Mouse (Mus musculus): ENCODE measurements around the gene Msantd3. TPM values are rescaled to one million over a fixed set of nuclear protein-coding genes. Genes with fewer than 3 reads are reported as not detected.
A peak's percentile ranks its signal among the peaks of the same experiment; 100 is the strongest.

Gene Msantd3
- total RNA-seq, 4 experiments from 2014 or later: 13.6 to 16.6 (median 15.3) TPM

DNA sequence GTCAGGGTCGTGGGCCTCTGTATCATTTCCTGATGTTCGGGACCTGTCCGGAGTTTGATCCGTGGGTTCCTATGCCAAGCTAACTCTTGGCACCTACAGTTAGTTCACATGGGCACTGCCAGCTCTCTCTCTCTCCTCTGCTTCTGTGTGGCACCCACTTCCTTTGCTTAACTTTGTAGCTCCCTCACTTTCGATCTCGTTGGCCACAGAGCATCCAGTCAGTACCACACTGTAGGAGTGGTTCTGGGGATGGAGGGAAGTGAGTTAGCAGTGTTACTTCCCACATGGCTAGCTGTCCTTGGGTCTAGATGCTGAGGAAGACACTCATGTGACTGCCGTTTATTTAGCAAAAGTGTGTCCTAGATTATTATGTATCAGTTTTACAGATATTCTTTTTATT, 14.4 kb downstream of the Msantd3 start:
- DNase-seq (ENCODE audit: low spot score in 2 of 2): no peak

DNA sequence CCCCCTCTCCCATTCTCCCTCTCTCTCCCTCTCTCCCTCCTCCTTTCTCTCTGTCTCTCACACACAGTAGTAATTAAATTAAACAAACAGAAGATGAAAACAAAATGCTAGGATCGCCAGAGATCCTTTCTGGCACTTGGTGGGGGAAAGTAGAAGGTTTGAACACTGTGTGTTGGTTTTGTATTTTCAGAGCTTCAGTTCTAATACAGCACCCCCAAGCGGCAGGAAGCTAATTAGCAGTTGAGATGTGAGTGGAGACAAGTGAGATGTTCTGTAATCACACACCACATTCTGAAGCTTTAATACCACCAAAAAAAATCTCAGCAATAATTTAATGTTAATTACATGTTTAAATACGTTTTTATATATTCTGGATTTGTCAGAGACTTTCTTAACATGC, 16.0 kb downstream of the Msantd3 start:
- DNase-seq (ENCODE audit: low spot score in 2 of 2): no peak

DNA sequence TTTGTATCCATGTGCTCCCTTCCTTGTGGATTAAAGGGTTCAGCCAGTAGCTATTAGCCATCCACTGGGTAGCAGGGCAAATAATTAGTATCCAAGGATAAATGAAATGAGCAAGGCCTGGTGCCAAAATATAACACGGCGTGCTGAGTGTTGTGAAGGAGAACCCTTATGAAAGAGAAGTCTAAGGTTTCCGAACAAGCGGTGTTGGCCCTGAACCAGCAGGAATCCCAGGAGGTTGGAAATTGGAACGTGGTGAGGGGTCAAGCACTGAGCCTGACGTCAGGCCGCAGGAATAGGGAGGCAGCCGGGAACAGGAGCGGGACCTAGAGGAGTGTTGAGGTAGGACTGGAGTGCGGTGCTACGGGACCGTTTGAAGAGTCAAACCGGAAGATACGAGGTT, 19.9 kb downstream of the Msantd3 start:
- DNase-seq (ENCODE audit: low spot score in 2 of 2): peak in 1 of 2 experiments; percentile 14

GRCm38 (mm10) chr4:48561824-48562223, 22.1 kb downstream of the Msantd3 start:
- no peak for DNase-seq (ENCODE audit: low spot score in 2 of 2)

DNA sequence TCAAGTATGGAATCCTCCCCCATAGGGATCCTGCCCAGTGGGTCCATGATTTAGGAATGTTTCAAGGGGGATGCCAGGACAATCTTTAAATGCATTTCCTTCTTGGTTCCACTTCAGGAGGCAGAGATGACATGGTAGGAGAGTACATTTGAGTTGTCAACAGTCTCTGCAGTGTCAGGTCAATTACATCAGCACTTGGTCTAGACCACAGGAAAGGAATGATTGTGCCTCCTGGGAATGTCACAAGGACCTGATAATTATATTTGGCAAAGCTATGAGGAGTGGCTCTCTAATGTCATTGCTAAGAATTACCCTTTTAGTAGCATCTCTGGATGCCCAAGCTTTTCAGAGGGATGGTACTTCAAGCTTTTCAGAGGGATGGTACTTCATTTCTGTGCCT, 25.2 kb downstream of the Msantd3 start:
- no peak for DNase-seq (ENCODE audit: low spot score in 2 of 2)

DNA sequence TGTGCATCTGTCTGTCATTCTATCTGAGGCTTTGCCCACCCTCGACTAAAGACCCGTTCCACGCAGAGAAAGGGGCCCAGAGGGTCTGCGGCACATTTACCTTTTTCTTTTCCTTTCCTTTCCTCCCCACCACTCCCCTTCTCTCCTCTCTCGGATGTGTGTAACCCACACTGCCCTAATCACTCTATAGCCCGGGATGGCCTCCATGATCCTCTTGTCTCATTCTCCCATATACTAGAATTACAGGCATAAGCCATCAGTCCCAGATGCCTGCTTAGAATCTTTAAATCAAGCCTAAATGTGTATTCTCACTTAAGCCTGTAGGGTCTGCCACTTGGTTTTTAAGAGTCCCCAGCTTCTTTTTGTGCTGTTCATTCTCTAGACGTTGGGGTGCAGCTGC, 36.6 kb downstream of the Msantd3 start:
- DNase-seq (ENCODE audit: low spot score in 2 of 2): no peak

DNA sequence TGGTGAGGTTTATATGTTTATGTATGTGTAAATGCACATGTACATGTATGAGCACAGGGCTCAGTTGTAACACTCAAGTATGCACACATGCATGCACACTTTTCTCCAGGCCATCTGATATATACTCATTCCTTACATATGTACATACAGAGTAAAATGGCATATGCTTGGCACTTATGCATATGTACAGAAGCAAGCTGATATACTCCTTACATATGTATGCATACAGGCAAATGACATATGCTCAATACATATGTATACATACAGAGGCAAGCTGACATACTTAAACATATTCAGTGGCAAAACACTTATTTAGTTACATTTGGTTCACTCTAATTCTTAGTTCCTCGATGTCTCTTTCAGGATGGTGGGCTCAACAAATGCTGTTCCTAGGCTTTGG, 38.1 kb downstream of the Msantd3 start:
- no peak for DNase-seq (ENCODE audit: low spot score in 2 of 2)

DNA sequence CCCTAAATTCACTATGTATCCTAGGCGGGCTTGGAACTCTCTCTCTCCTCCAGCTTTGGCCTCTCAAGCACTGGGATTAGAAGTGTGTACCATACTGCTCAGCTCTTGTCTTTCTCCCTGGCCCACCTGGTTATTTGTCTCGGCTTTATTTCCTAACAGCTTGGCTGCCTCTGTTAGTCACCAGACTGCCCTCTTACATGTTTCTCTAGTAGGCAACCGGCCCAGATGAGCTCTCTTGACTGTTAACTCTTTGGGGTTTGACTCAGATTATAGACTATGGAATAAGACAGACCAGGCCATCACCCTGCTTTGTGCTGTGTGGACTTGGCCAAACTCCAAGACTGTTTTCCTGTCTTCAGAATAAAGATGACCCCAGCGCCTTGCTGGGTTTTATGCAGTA, 38.7 kb downstream of the Msantd3 start:
- no peak for DNase-seq (ENCODE audit: low spot score in 2 of 2)

DNA sequence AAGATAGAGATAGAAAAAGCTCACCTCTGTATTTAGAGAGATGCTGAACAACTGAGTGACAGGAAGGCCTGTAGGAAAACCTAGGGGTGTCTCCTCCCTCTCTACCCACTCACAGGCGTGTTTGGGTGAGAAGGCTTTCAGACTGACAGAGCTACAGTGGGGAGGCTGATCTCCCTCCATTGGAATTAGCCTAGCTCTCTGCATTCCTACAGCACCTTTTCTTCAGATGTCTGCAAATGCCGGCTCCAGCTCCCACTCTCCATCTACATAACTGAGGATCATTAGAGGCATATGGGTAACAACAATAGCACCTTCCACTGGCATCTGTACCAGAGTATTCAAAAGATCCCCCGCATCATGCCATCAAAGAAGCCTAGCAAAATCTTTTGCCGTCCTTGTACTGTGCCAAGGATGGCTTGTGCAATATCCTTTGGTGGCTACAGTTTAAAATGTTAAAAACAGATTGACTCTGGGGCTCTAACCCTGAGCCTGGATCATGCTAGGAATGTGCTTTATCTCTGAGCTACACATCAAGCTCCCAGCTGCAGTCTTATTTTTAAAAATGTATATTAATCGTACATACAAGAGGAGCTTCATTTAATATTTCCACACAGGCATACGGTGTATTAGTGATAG, 39.9 kb downstream of the Msantd3 start:
- DNase-seq (ENCODE audit: low spot score in 2 of 2): no peak

GRCm38 (mm10) chr4:48581201-48581600, 41.5 kb downstream of the Msantd3 start:
- no peak for DNase-seq (ENCODE audit: low spot score in 2 of 2)

- DNase-seq (ENCODE audit: low spot score in 2 of 2): no peak
These were observed 42.3 kb downstream of the Msantd3 start for GRCm38 (mm10) chr4:48581993-48582392.

GRCm38 (mm10) chr4:48582941-48583340, 43.2 kb downstream of the Msantd3 start:
- DNase-seq (ENCODE audit: low spot score in 2 of 2): no peak

DNA sequence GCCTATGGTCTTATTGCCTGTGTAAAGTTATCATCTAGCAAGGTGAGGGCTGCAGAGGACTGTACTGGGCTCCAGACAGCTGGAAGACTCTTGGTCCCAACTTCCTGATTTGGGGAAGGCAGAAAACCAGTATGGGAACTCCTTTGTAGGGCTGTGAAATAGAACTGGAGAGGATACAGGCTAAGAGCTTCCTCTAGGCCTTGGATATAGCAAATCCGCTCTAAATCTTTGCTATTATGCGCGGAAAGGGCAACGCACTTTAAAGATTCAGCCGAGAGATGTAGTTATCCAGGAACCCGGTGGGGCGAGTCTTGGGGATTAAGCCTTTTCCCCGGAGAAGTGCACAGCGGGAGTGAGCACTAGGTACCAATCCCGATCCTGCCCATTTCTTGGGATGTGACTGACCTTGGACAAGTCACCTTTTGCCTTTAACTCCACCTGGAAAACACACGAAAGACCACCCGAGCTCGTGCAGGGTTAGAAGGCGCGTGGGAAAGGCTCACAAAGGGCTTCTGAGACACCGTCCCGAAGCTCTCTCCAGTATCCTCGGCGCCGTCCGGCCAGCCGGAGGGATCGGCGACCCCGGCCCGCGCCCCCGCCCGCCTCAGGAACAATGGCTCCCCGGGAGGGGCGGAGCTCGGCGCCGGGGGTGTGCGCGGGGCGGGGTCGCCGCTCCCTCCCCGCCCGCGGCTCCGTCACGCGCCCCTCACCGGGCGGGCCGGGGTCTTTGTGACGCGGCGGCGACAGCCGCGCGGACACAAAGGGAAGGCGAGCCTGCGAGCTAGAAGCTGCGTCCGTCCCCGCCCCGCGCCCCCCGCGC, 44.9 kb downstream of the Msantd3 start, which contains the start of gene Tmeff1:
Gene Tmeff1, plus strand, starts transcription at position 754 of the 820 bp plus-strand sequence.
- no peak for DNase-seq (ENCODE audit: low spot score in 2 of 2)

DNA sequence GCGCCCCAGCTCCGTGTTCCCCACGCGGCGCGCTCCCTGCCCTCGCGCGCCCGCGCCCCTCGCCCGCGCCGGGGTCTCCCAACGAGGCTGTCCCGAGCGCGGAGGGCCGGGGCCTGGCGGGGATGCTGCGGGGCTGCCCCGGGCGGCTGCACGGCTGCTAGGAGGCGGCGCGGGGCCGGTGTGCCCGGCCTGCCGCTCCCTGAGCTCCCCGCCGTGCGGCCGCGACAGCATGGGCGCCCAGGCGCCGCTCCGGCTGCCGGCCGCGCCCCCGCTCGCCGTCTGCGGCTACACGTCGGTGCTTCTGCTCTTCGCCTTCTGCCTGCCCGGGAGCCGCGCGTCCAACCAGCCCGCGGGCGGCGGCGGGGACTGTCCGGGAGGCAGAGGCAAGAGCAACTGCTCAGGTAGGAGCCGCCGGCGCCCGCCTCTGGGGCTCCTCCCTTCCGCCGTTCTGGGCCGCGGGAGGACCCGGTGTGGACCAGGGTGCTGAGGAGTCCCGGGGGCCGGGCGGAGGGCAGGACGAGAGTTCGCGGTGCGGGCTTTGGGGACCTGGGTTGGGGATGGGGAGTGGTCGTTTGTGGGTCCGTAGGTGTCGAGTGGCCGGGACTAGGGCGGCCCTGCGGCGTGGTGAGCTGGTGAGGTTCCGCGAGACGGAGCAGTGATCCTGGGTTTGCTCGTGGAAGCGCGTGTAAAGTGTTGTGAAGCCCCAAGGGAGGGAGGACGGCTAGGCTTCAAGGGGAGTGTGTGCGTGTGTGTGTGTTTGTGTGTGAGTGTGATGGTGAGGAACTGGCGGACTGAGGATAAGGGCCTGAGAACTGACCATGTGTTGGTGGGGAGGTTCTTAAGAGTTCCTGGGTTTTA, 45.7 kb downstream of the Msantd3 start:
- DNase-seq (ENCODE audit: low spot score in 2 of 2): no peak

- no peak for DNase-seq (ENCODE audit: low spot score in 2 of 2)
These were observed 46.5 kb downstream of the Msantd3 start for GRCm38 (mm10) chr4:48586099-48586821.

GRCm38 (mm10) chr4:48587526-48587925, 47.8 kb downstream of the Msantd3 start:
- DNase-seq (ENCODE audit: low spot score in 2 of 2): no peak

GRCm38 (mm10) chr4:48588576-48588975, 48.8 kb downstream of the Msantd3 start:
- no peak for DNase-seq (ENCODE audit: low spot score in 2 of 2)

DNA sequence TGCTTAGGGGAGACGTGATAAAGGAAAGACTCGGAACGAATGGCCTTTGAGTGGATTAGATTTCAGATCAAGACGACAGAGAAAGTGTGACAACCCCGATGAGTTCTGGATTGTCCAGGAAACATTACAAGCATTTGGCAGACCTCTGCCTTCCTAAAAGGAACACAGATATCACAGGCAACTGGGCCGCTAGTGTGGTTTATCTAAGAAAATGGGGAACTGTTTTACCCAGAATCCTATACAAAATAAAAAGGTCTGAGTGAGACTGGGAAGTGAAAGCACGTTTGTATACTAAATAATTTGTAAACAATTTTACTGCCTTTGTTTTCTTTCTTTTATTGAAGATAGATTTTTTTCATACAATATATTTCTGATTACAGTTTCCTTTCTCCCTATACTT, 51.1 kb downstream of the Msantd3 start:
- no peak for DNase-seq (ENCODE audit: low spot score in 2 of 2)

- no peak for DNase-seq (ENCODE audit: low spot score in 2 of 2)
These were observed 51.7 kb downstream of the Msantd3 start for GRCm38 (mm10) chr4:48591390-48591789.

DNA sequence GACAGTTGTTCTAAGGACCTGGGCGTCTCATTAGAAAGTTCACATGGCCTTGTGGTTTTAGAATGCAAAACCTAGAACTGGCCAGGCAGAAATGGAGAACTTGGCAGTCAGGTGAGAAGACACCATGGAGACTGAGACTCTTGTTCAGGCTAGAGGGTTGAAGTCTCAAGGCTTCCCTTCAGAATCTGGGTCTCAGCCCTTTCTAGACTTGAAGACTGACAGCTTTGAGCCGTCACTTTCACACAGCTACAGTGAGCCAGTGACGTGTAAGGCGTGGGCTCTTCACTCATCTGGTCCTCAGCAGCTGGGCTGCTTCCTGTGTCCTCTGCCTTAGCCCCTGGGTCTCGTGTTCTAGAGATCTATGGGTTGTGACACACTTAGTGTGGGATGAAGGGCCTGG, 52.6 kb downstream of the Msantd3 start:
- no peak for DNase-seq (ENCODE audit: low spot score in 2 of 2)

GRCm38 (mm10) chr4:48592844-48593243, 53.1 kb downstream of the Msantd3 start:
- DNase-seq (ENCODE audit: low spot score in 2 of 2): no peak

Measured in gastrocnemius, adult 8-10 months (tissue).